Mouse (Mus musculus): Measurements from ENCODE around the gene Ackr4.

- TF ChIP-seq GATA1 (IDR thresholded peaks at IDR 0.05; ENCODE audit: low read depth, low read length) (no peak), ZMIZ1 (IDR thresholded peaks at IDR 0.05; ENCODE audit: low read depth, low read length) (no peak), CTCF (IDR thresholded peaks at IDR 0.05 in 2 of 3, conservative IDR thresholded peaks at IDR 0.05 in 1 of 3; ENCODE audit: control insufficient read depth in 1 of 3, insufficient read depth in 1 of 3, low read depth in 2 of 3, low read length in 3 of 3, poor library complexity in 1 of 3, severe bottlenecking in 1 of 3) (no peak), SIN3A (IDR thresholded peaks at IDR 0.05; ENCODE audit: low read length) (no peak), ZKSCAN1 (IDR thresholded peaks at IDR 0.05; ENCODE audit: low read depth, low read length) (no peak), SMC3 (IDR thresholded peaks at IDR 0.05; ENCODE audit: low read depth, low read length) (no peak), HCFC1 (IDR thresholded peaks at IDR 0.05; ENCODE audit: low read depth, low read length) (no peak), MAFK (IDR thresholded peaks at IDR 0.05; ENCODE audit: borderline replicate concordance, low read depth, low read length) (no peak), NRF1 (IDR thresholded peaks at IDR 0.05; ENCODE audit: insufficient read depth, low read depth, low read length, poor library complexity, severe bottlenecking) (no peak), POLR2A (IDR thresholded peaks at IDR 0.05; ENCODE audit: control insufficient read depth in 1 of 2, insufficient read depth in 1 of 2, low read depth in 1 of 2, low read length in 2 of 2, poor library complexity in 1 of 2) (no peak), TCF12 (IDR thresholded peaks at IDR 0.05; ENCODE audit: low read depth, low read length) (no peak)
Observed at GRCm38 (mm10) chr9:104106930-104107329, 19.8 kb downstream of the Ackr4 start.
